Mouse (Mus musculus): Measurements from ENCODE around the gene B020031M17Rik. TPM values are rescaled to one million over a fixed set of nuclear protein-coding genes. Genes with fewer than 3 reads are reported as not detected.
"Not testable (repeated sequence)": the region's sequence is repeated elsewhere in the genome, so short reads cannot be mapped to it uniquely, and the experiment has no call there.

B020031M17Rik gene
- total and polyA plus RNA-seq, 3 experiments = 1.9 to 2.4 TPM; not detected in 1

- H3K36me3 ChIP-seq (replicated peaks in 1 of 2; ENCODE audit: control insufficient read depth in 1 of 2, insufficient read depth in 1 of 2, low read length in 1 of 2); H3K4me1 ChIP-seq (ENCODE audit: control insufficient read depth in 1 of 2, insufficient read depth in 2 of 2); dilution Hi-C loops (cut with MboI; ENCODE audit: extremely low pct_ligation_motif_present, extremely low pct_unique_long_range_greater_than_20kb, low sequenced_read_pairs); H3K79me2 ChIP-seq (replicated peaks; ENCODE audit: control insufficient read depth, extremely low read depth, insufficient read depth, poor library complexity, severe bottlenecking); H3K27me3 ChIP-seq (replicated peaks); in situ Hi-C loops (cut with MboI; ENCODE audit: low pct_ligation_motif_present, low pct_unique_long_range_greater_than_20kb, low sequenced_read_pairs); H3K9me3 ChIP-seq (replicated peaks; ENCODE audit: low read length): not testable (repeated sequence)
- DNase-seq (ENCODE audit: extremely low read depth) = peak; percentile 47
- peak overlapping the region in 1 of 3 experiments; percentile 8 for H3K4me3 ChIP-seq (replicated peaks in 1 of 3; ENCODE audit: low read depth in 2 of 3, low read length in 2 of 3, poor library complexity in 1 of 3)
- TF ChIP-seq POLR2A (IDR thresholded peaks at IDR 0.05; ENCODE audit: low read depth, low read length) = peak; percentile 29; the same call in 1 of the 2 replicates
- 0 out of 2 replicates have a peak, but pooled peaks have one; percentile 49 for TF ChIP-seq TCF12 (IDR thresholded peaks at IDR 0.05; ENCODE audit: low read depth, low read length)
- peak; percentile 12; the same call in 1 of the 2 replicates for TF ChIP-seq ETS1 (conservative IDR thresholded peaks at IDR 0.05; ENCODE audit: low read depth, low read length)
- peak; percentile 69 for TF ChIP-seq EP300 (IDR thresholded peaks at IDR 0.05; ENCODE audit: low read length)
- peak; percentile 59; the same call in 1 of the 2 replicates for TF ChIP-seq MEF2A (IDR thresholded peaks at IDR 0.05; ENCODE audit: borderline replicate concordance, low read depth, low read length)
- TF ChIP-seq IRF4 (IDR thresholded peaks at IDR 0.05; ENCODE audit: low read depth, low read length) = peak; percentile 81
- 0 out of 2 replicates have a peak, but pooled peaks have one; percentile 17 for TF ChIP-seq SIN3A (IDR thresholded peaks at IDR 0.05; ENCODE audit: low read length)
- H3K9ac ChIP-seq (ENCODE audit: insufficient read depth, low read depth) = peak overlapping the region; percentile 56
- peak overlapping the region; percentile 100 for H3K27ac ChIP-seq (ENCODE audit: insufficient read depth, low read depth)
- peak overlapping the region; percentile 67; the same call in 1 of the 2 replicates for H3K4me2 ChIP-seq (ENCODE audit: insufficient read depth, low read depth, poor library complexity, severe bottlenecking)
These were observed 34.2 kb downstream of the B020031M17Rik start for GRCm38 (mm10) chr13:119916449-119916848.

Other genes with a start within 250 kb of the B020031M17Rik start
- 0.04 TPM in 2 replicates for gene Nim1k, start 194.9 kb downstream of the B020031M17Rik start, total RNA-seq (2012; rRNA removed)
- gene Nim1k, start 194.9 kb downstream of the B020031M17Rik start, total RNA-seq (2014; rRNA removed) = 0.09 and 0.14 TPM in 2 replicates
- gene Nim1k, start 194.9 kb downstream of the B020031M17Rik start, polyA plus RNA-seq (2012; ENCODE audit: insufficient read length, low read depth) = 0.16 and 0.22 TPM in 2 replicates
- gene Zfp131, start 159.9 kb downstream of the B020031M17Rik start, total RNA-seq (2012; rRNA removed) = 31.3 and 35.9 TPM in 2 replicates
- 61.4 and 70.6 TPM in 2 replicates for gene Zfp131, start 159.9 kb downstream of the B020031M17Rik start, total RNA-seq (2014; rRNA removed)
- 42.6 and 49.3 TPM in 2 replicates for gene Zfp131, start 159.9 kb downstream of the B020031M17Rik start, polyA plus RNA-seq (2012; ENCODE audit: insufficient read length, low read depth)
- gene AF067063, start 120.6 kb downstream of the B020031M17Rik start, total RNA-seq (2012; rRNA removed) = not detected in 2 replicates
- not detected in 2 replicates for gene AF067063, start 120.6 kb downstream of the B020031M17Rik start, total RNA-seq (2014; rRNA removed)
- gene AF067063, start 120.6 kb downstream of the B020031M17Rik start, polyA plus RNA-seq (2012; ENCODE audit: insufficient read length, low read depth) = not detected in 2 replicates
- not detected in 2 replicates for gene D13Ertd608e, start 114.8 kb downstream of the B020031M17Rik start, total RNA-seq (2012; rRNA removed)
- not detected in 2 replicates for gene D13Ertd608e, start 114.8 kb downstream of the B020031M17Rik start, total RNA-seq (2014; rRNA removed)
- not detected in 2 replicates for gene D13Ertd608e, start 114.8 kb downstream of the B020031M17Rik start, polyA plus RNA-seq (2012; ENCODE audit: insufficient read length, low read depth)
- gene Tcstv1, start 56.0 kb downstream of the B020031M17Rik start, total RNA-seq (2012; rRNA removed) = not detected in 2 replicates
- gene Tcstv1, start 56.0 kb downstream of the B020031M17Rik start, total RNA-seq (2014; rRNA removed) = not detected in 2 replicates
- gene Tcstv1, start 56.0 kb downstream of the B020031M17Rik start, polyA plus RNA-seq (2012; ENCODE audit: insufficient read length, low read depth) = not detected in 2 replicates
- 78.3 and 103 TPM in 2 replicates for gene Gm21761, start 21.5 kb downstream of the B020031M17Rik start, total RNA-seq (2012; rRNA removed)
- 6.8 and 7.0 TPM in 2 replicates for gene Gm21761, start 21.5 kb downstream of the B020031M17Rik start, total RNA-seq (2014; rRNA removed)
- gene Gm21761, start 21.5 kb downstream of the B020031M17Rik start, polyA plus RNA-seq (2012; ENCODE audit: insufficient read length, low read depth) = 12.7 and 14.3 TPM in 2 replicates
- 0.34 TPM in 1 of 2 replicates, not detected in the other for gene Gm36079, start 76.2 kb upstream of the B020031M17Rik start, total RNA-seq (2012; rRNA removed)
- gene Gm36079, start 76.2 kb upstream of the B020031M17Rik start, total RNA-seq (2014; rRNA removed) = not detected in 2 replicates
- 0.86 TPM in 1 of 2 replicates, not detected in the other for gene Gm36079, start 76.2 kb upstream of the B020031M17Rik start, polyA plus RNA-seq (2012; ENCODE audit: insufficient read length, low read depth)
- 1.2 TPM in 2 replicates for gene Gm21188, start 101.4 kb upstream of the B020031M17Rik start, total RNA-seq (2012; rRNA removed)
- gene Gm21188, start 101.4 kb upstream of the B020031M17Rik start, total RNA-seq (2014; rRNA removed) = 0.38 and 0.82 TPM in 2 replicates
- gene Gm21188, start 101.4 kb upstream of the B020031M17Rik start, polyA plus RNA-seq (2012; ENCODE audit: insufficient read length, low read depth) = 1.5 and 1.6 TPM in 2 replicates
- gene Gm20767, start 189.4 kb upstream of the B020031M17Rik start, total RNA-seq (2012; rRNA removed) = 65.7 and 102 TPM in 2 replicates
- 2.1 and 5.1 TPM in 2 replicates for gene Gm20767, start 189.4 kb upstream of the B020031M17Rik start, total RNA-seq (2014; rRNA removed)
- 4.8 and 8.4 TPM in 2 replicates for gene Gm20767, start 189.4 kb upstream of the B020031M17Rik start, polyA plus RNA-seq (2012; ENCODE audit: insufficient read length, low read depth)
- gene Gm21818, start 221.6 kb upstream of the B020031M17Rik start, total RNA-seq (2012; rRNA removed) = 0.38 and 0.42 TPM in 2 replicates
- 0.64 and 1.3 TPM in 2 replicates for gene Gm21818, start 221.6 kb upstream of the B020031M17Rik start, total RNA-seq (2014; rRNA removed)
- 0.50 and 0.79 TPM in 2 replicates for gene Gm21818, start 221.6 kb upstream of the B020031M17Rik start, polyA plus RNA-seq (2012; ENCODE audit: insufficient read length, low read depth)

Data from CH12.LX (cell line).